Mouse (Mus musculus) hindbrain, embryonic 11.5 days (tissue): ENCODE measurements around the gene Lhfpl2. TPM values are rescaled to one million over a fixed set of nuclear protein-coding genes. Genes with fewer than 3 reads are reported as not detected.

ENCODE experiments used
- ATAC-seq: fragments of 200-750 bp; cut with Nextera tagmentation; 2 replicates; pipeline ENCODE4 v1.8.0; 2017; ENCODE audit warnings: mild to moderate bottlenecking, moderate TSS enrichment, moderate library complexity; ENCODE audit not compliant: low FRiP score
- DNase-seq: peaks from one replicate; pipeline ENCODE4 v3.0.0-alpha.2; 2015; ENCODE audit warnings: low spot score
- H3K27ac ChIP-seq: fragments of 300-500 bp; sonication (generic); 2 replicates; pipeline ENCODE4 v1.5.1; 2014; ENCODE audit warnings: mild to moderate bottlenecking, low read depth, low read length
- H3K27me3 ChIP-seq: fragments of 300-500 bp; sonication (generic); 2 replicates; pipeline ENCODE4 v1.6.1; 2014; ENCODE audit warnings: mild to moderate bottlenecking, low read length, moderate library complexity, mixed read lengths; ENCODE audit not compliant: control insufficient read depth, insufficient read depth
- H3K36me3 ChIP-seq: fragments of 300-500 bp; sonication (generic); 2 replicates; pipeline ENCODE4 v1.6.1; 2014; ENCODE audit warnings: mild to moderate bottlenecking, low read length, moderate library complexity, mixed read lengths; ENCODE audit not compliant: control insufficient read depth, insufficient read depth
- H3K4me1 ChIP-seq: fragments of 300-500 bp; sonication (generic); replicated peaks from 2 replicates; pipeline ENCODE4 v1.6.1; 2014; ENCODE audit warnings: low read length, mixed read lengths; ENCODE audit not compliant: control insufficient read depth, insufficient read depth
- H3K4me2 ChIP-seq: fragments of 300-500 bp; sonication (generic); replicated peaks from 2 replicates; pipeline ENCODE4 v1.6.1; 2014; ENCODE audit warnings: mild to moderate bottlenecking, low read depth, low read length
- H3K4me3 ChIP-seq: fragments of 300-500 bp; sonication (generic); 2 replicates; pipeline ENCODE4 v1.5.1; 2014; ENCODE audit warnings: low read depth, low read length
- H3K9ac ChIP-seq: fragments of 300-500 bp; sonication (generic); 2 replicates; pipeline ENCODE4 v1.6.1; 2014; ENCODE audit warnings: low read depth, low read length
- H3K9me3 ChIP-seq: fragments of 300-500 bp; sonication (generic); 2 replicates; pipeline ENCODE4 v1.6.1; 2016; ENCODE audit warnings: low read length; ENCODE audit not compliant: control insufficient read depth
- WGBS: fragments of 180-500 bp; shearing (Covaris S2); extraction: QIAGEN DNeasy Blood & Tissue Kit; methylation state at CpG from one replicate; pipeline ENCODE4 v1.1.7; 2014; 5-methylcytosine and 5-hydroxymethylcytosine counted together
- polyA plus RNA-seq: library from polyadenylated mRNA; unstranded; fragments of >200 nt; fragmentation: Nextera tagmentation; extraction: Ambion mirVana; gene quantifications from 2 replicates; pipeline ENCODE4 v1.2.1, GENCODE M21; 2014

The Lhfpl2 gene
- polyA plus RNA-seq, 1 experiment from 2014 or later: 16.6 TPM

DNA sequence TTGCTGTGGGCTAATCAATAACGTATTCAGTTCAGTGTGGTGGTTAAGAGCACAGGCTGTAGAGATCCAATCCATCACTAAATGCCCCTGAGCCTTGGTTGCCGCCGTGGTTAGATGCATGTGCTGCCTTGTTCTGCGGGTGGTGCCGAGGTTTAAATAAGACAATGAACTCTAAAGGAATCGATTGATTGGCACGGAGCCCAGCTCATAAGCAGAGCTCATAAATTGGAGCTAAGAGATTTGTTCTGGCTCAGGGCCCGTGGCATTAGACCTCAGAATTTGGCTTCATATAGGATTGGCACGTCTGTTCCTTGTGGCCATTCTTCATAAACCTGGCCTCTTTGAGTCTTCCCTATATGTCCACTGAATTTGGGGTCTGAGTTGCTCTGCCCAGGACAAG is 29.5 kb downstream of the Lhfpl2 start:
- no peak overlapping the region for H3K9ac ChIP-seq
- WGBS: 75% methylated on average over 9 of the region's 9 CpGs
- H3K4me3 ChIP-seq: no peak overlapping the region
- H3K4me1 ChIP-seq: no peaks in the 10 kb centered on the region
- no peaks in the 10 kb centered on the region for H3K27me3 ChIP-seq
- H3K9me3 ChIP-seq: no peaks in the 10 kb centered on the region
- no peak for ATAC-seq
- no peaks in the 10 kb centered on the region for H3K36me3 ChIP-seq
- H3K27ac ChIP-seq: no peak overlapping the region
- no peak for DNase-seq
- H3K4me2 ChIP-seq: no peak overlapping the region

DNA sequence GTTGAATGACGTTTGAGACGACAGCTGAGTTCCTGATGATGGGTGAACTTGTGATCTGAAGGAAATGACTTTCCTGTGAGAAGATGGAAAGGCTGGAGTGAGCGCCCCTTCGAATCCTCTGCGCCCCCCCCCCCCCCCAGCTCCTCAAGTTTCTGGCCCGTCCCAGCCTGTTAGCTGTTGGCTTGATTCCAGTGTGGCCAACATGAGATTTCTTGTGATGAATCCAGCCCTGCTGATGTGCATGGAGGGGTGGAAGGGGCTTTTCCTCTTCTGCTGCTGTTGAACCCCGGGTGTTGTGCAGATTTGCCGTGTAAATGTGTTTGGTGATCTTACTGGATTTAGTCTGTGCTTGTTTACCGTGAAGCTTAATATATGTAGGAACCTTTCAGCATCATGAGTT is 31.2 kb downstream of the Lhfpl2 start:
- H3K4me3 ChIP-seq: no peak overlapping the region
- H3K27ac ChIP-seq: no peak overlapping the region
- ATAC-seq: no peak
- H3K27me3 ChIP-seq: no peaks in the 10 kb centered on the region
- H3K4me1 ChIP-seq: no peaks in the 10 kb centered on the region
- no peak overlapping the region for H3K4me2 ChIP-seq
- 77% methylated on average over 9 of the region's 9 CpGs for WGBS
- H3K9me3 ChIP-seq: no peaks in the 10 kb centered on the region
- no peaks in the 10 kb centered on the region for H3K36me3 ChIP-seq
- DNase-seq: no peak
- H3K9ac ChIP-seq: no peak overlapping the region

DNA sequence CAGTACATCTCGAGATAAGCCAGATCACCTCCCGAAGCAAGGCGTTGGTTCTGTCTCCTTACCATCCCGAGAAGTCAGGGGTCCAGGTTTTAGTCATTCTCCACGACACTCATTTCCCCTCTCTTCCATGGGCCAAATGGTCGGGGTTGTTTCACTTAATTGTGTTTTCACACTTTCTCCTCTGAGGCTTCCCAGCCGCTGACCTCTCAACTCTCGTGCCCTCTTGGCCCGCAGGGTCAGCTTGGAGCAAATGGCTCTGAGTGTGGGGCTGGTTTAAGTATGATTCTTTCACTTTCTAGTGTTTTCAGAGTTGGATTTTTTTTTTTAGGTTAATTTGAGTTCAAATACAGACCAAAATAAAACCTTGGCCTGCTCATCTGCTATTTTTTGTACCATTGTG is 31.7 kb downstream of the Lhfpl2 start:
- no peaks in the 10 kb centered on the region for H3K9me3 ChIP-seq
- no peak overlapping the region for H3K4me2 ChIP-seq
- no peak overlapping the region for H3K27ac ChIP-seq
- DNase-seq (no peak), ATAC-seq (no peak)
- no peaks in the 10 kb centered on the region for H3K4me1 ChIP-seq
- 43% methylated on average over 9 of the region's 9 CpGs for WGBS
- H3K4me3 ChIP-seq: no peak overlapping the region
- H3K36me3 ChIP-seq: no peaks in the 10 kb centered on the region
- no peak overlapping the region for H3K9ac ChIP-seq
- no peaks in the 10 kb centered on the region for H3K27me3 ChIP-seq

DNA sequence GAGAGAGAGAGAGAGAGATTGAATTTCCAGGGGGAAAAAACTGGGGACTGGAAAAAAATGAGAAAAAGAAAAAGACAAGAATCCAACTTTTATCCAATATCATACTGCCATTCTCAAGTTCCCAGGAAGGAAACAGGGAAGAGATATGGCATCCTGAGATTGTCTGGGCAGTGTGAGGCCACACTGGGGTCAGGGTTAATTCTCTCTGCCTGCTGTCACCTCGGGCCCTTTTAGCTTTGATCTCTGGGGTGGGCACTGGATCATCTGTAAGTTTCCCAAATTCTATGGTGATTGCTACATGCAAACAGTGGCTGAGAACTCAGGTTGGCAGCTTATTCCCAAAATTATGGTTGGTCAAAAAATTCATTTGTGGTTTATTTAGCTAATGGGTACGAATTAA is 33.8 kb downstream of the Lhfpl2 start:
- no peak overlapping the region for H3K9ac ChIP-seq
- WGBS: 43% methylated on average over 2 of the region's 2 CpGs

DNA sequence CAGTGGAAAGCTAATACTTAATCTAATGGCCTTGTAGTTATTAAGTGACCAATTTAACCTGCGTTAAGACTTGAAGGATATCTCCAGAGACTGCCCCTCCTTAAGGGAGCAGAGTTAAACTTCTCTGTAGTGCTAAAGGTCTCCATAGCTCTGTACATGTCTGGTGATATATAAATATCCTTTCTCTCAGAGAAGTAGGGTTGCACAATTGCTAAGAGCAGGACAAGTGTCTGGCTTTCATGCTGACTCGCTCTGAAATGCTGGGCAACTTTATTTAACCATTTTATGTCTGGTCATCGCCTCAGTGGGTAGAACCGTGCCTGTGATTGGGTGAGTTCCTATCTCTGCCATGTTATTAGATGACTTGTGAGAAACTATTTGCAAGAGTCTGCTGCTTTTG is 36.6 kb downstream of the Lhfpl2 start:
- WGBS: 92% methylated on average over 4 of the region's 4 CpGs
- Histone ChIP-seq H3K4me2 (no peak overlapping the region), H3K9ac (no peak overlapping the region)

More for the DNA sequence above, 33.8 kb downstream of the Lhfpl2 start:
- Histone ChIP-seq H3K27me3 (no peaks in the 10 kb centered on the region), H3K9me3 (no peaks in the 10 kb centered on the region), H3K27ac (no peak overlapping the region), H3K4me2 (no peak overlapping the region), H3K4me3 (no peak overlapping the region), H3K4me1 (no peaks in the 10 kb centered on the region), H3K36me3 (no peaks in the 10 kb centered on the region)
- ATAC-seq (no peak), DNase-seq (no peak)

DNA sequence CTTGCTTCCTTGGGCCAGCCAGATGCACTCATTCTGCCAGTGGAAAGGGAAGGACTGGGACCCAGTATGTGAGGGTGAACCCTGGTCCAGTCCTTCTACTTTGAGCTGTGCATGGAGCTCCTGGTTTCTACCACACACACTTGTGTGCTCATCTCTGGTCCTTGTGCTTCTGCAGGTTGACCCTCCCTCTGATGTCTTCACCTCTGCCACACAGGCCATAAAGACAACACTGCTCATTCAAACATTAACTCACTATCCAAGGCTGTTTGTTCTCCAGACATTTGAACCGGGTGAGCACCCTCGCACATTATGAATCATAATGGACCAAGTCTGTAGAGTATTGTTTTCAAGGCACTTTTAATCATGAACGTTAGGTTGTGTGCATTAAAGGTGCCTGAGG is 37.0 kb downstream of the Lhfpl2 start:
- Histone ChIP-seq H3K4me3 (no peak overlapping the region), H3K9me3 (no peaks in the 10 kb centered on the region), H3K27ac (no peak overlapping the region), H3K4me2 (no peak overlapping the region), H3K36me3 (no peaks in the 10 kb centered on the region), H3K4me1 (no peaks in the 10 kb centered on the region), H3K9ac (no peak overlapping the region), H3K27me3 (no peaks in the 10 kb centered on the region)
- ATAC-seq: no peak
- no peak for DNase-seq
- WGBS: 78% methylated on average over 3 of the region's 3 CpGs

More for the DNA sequence above, 36.6 kb downstream of the Lhfpl2 start:
- no peaks in the 10 kb centered on the region for H3K27me3 ChIP-seq
- H3K4me3 ChIP-seq: no peak overlapping the region
- ATAC-seq (no peak), DNase-seq (no peak)
- no peaks in the 10 kb centered on the region for H3K36me3 ChIP-seq
- H3K27ac ChIP-seq: no peak overlapping the region
- H3K9me3 ChIP-seq: no peaks in the 10 kb centered on the region
- H3K4me1 ChIP-seq: no peaks in the 10 kb centered on the region

DNA sequence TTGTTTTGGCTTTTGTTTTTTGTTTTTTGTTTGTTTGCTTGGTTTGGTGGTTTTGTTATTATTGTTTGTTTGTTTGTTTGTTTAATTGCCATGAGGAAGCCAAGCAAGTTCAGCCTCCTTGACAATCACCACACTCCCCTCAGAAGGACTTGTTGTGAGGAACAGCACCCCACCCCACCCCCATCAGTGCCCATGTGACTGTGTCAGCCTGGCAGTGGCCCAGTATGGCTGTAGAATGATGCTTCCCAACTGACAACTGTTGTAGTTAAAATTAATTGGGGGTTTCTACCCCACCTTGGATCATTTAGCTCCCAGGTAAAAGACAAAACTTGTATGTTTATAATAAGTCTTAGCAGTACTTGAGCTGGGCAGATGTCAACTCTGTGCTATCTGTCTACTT is 37.6 kb downstream of the Lhfpl2 start:
- ATAC-seq (no peak), DNase-seq (no peak)
- Histone ChIP-seq H3K4me3 (no peak overlapping the region), H3K27me3 (no peaks in the 10 kb centered on the region), H3K9me3 (no peaks in the 10 kb centered on the region), H3K4me1 (no peaks in the 10 kb centered on the region), H3K36me3 (no peaks in the 10 kb centered on the region), H3K4me2 (no peak overlapping the region), H3K27ac (no peak overlapping the region), H3K9ac (no peak overlapping the region)

DNA sequence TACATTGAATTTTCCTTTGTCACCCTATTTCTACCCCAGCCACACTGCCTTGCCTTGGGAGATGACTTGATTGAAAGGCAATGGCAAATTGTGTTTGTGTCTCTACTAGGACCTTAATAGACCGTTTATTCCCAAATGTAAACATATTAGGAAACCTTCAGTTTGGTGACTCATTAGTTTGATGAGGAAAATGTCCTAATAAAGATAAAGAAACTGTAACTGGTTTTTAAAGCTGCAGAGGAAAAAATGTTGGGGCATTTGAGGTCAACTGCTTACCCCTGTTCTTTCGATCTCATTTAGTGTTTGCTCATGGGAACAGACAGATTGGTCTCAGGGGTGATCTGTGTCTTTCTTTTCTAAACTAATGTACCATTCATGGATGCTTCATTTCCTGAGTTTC is 40.1 kb downstream of the Lhfpl2 start:
- 67% methylated on average over 2 of the region's 2 CpGs for WGBS
- H3K36me3 ChIP-seq: no peaks in the 10 kb centered on the region

DNA sequence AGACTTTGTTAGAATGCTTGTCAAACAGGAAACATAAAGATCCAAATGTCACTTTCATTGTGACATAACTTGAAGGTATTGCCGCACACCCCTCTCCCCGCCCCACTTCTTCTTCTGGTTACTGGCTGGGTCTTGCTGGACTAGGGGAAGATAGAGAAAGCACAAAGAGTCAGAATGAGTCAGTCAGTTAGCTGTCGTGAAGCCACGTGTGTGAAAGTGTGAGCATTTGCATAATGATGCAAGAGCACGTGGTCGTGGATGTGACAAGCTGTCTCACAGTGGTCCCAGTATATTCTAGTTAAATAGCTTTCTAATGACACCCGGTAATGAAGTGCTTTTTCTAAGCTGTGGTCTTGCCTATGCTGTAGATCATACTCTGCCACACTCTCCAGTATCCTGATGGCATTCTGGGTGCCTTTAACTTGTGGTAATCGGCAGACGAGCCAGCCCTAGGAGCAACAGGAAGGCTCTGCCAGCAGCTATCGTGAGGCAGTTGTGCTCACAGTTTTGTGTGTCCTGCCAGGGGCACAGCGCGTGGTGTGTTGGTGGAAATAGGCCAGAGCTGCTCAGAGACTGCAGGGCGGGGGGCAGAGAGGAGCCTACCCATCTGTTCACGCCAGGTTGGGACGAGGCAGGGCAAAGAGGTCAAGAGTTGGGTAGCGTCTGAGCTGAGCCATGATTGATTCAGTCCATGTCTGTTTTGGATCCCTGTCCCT is 40.9 kb downstream of the Lhfpl2 start:
- ATAC-seq: no peak

More for the DNA sequence above, 40.1 kb downstream of the Lhfpl2 start:
- Histone ChIP-seq H3K9ac (no peak overlapping the region), H3K4me2 (no peak overlapping the region), H3K4me1 (no peaks in the 10 kb centered on the region), H3K9me3 (no peaks in the 10 kb centered on the region), H3K27ac (no peak overlapping the region), H3K4me3 (no peak overlapping the region), H3K27me3 (no peaks in the 10 kb centered on the region)
- ATAC-seq (no peak), DNase-seq (no peak)

More for the DNA sequence above, 40.9 kb downstream of the Lhfpl2 start:
- Histone ChIP-seq H3K9me3 (no peaks in the 10 kb centered on the region), H3K4me1 (no peaks in the 10 kb centered on the region), H3K9ac (no peak overlapping the region), H3K4me2 (no peak overlapping the region), H3K36me3 (no peaks in the 10 kb centered on the region), H3K27me3 (no peaks in the 10 kb centered on the region), H3K4me3 (no peak overlapping the region), H3K27ac (no peak overlapping the region)
- DNase-seq: no peak
- 72% methylated on average over 16 of the region's 16 CpGs for WGBS
